Mouse (Mus musculus) cerebellum, adult 2 months (tissue): ENCODE data around the gene Ccpg1. TPM values are rescaled to one million over a fixed set of nuclear protein-coding genes. Genes with fewer than 3 reads are reported as not detected.

ENCODE experiments used
- DNase-seq, 2 experiments: peaks; one replicate each; pipeline ENCODE4 v3.0.0; 2021
- H3K27ac ChIP-seq: fragments of 200-500 bp; 2 replicates; pipeline ENCODE4 v1.5.1; 2012; ENCODE audit warnings: low read length, control low read depth, inconsistent platforms; ENCODE audit not compliant: insufficient read depth
- H3K27me3 ChIP-seq: fragments of 200-500 bp; 2 replicates; pipeline ENCODE4 v1.6.1; 2012; ENCODE audit warnings: inconsistent platforms, mild to moderate bottlenecking, low read length, moderate library complexity; ENCODE audit not compliant: control insufficient read depth, insufficient read depth
- H3K4me1 ChIP-seq: fragments of 200-500 bp; 2 replicates; pipeline ENCODE4 v1.6.1; 2011; ENCODE audit warnings: low read length; ENCODE audit not compliant: control insufficient read depth, insufficient read depth
- H3K4me3 ChIP-seq: fragments of 200-500 bp; replicated peaks from 2 replicates; pipeline ENCODE3; 2011; ENCODE audit warnings: mild to moderate bottlenecking, low read depth, low read length, control low read depth; ENCODE audit not compliant: insufficient read depth
- CTCF ChIP-seq: fragments of 200-500 bp; IDR thresholded peaks from 2 replicates; pipeline ENCODE4 v1.5.1; 2011; ENCODE audit warnings: low read depth, mild to moderate bottlenecking, control low read depth, low read length, moderate library complexity, borderline replicate concordance; ENCODE audit not compliant: insufficient read depth
- POLR2A ChIP-seq: fragments of 200-500 bp; IDR thresholded peaks from 2 replicates; pipeline ENCODE4 v1.6.1; 2011; ENCODE audit warnings: low read length, control low read depth, borderline replicate concordance; ENCODE audit not compliant: insufficient read depth
- WGBS: fragments of 180-500 bp; shearing (Covaris S2); methylation state at CpG from one replicate; pipeline ENCODE4 v1.1.7; 2018; 5-methylcytosine and 5-hydroxymethylcytosine counted together
- polyA plus RNA-seq: library from polyadenylated mRNA; depleted of rRNA; stranded (reverse); fragments of >200 nt; gene quantifications from 2 replicates; pipeline ENCODE4 v1.2.3, GENCODE M21; 2012

Ccpg1 gene
- polyA plus RNA-seq, 1 experiment = 76.8 TPM

DNA sequence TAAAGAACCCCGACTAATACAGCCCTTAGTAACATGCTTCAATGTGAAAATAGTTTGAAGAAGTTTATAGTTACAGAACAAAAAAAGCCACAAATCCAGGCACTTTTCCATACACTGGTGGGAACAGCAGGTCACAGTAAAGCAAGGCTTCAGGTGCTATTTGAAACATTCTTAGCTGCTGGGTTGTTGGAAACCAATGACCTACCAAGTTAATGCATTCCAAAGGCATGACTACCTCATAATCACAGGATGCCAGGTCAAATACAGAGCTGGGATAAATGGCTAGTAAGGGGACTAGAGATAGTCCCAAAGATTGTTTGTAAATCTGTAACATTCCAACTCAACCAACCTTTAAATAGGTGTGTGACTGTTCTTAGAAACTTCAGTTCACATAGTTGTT, 10.0 kb upstream of the Ccpg1 start:
- Histone ChIP-seq H3K4me3 (no peak overlapping the region), H3K4me1 (no peaks in the 10 kb centered on the region), H3K27ac (no peak overlapping the region), H3K27me3 (no peaks in the 10 kb centered on the region)
- no peak for TF ChIP-seq CTCF
- no peak for TF ChIP-seq POLR2A
- no peak for DNase-seq
- WGBS = 89% methylated on average over 1 of the region's 1 CpGs

DNA sequence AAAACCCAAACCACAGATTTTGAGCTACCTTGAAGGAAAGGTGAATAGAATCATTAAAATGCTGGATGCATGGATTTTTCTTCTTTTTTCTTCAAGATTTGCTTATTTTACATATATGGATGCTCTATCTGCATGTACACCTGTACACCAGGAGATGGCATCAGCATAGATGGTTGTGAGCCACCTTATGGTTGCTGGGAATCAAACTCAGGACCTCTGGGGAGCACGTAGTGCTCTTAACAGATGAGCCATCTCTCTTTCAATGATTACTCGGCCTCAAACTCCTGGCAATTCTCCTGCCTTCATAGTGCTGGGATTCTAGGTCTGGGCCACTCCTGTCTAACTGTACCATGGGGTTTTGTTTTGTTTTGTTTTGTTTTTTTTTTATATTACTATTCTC, 2.2 kb upstream of the Ccpg1 start:
- DNase-seq = no peak
- H3K4me3 ChIP-seq = no peak overlapping the region
- no peak overlapping the region for H3K27ac ChIP-seq
- no peaks in the 10 kb centered on the region for H3K27me3 ChIP-seq
- TF ChIP-seq CTCF (no peak), POLR2A (no peak)
- no peaks in the 10 kb centered on the region; the same call in 1 of the 2 replicates for H3K4me1 ChIP-seq
- WGBS = 57% methylated on average over 2 of the region's 2 CpGs

DNA sequence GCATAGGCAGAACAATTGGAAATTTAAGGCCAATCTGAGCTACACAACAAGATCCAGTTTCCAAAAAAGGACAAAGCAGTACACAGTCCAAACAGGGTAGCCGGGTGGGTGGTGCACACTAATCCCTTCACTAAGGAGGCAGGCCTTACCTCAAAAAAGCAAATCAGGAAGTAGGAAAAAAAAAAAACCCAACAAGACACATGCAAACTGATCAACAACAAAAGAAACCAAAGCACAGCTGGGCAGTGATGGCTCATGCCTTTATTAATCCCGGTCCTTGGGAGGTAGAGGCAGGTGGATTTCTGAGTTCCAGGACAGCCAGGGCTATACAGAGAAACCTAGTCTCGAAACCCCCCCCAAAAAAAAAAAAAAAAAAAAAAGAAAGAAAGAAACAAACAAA, 2.5 kb downstream of the Ccpg1 start:
- TF ChIP-seq CTCF (no peak), POLR2A (no peak)
- DNase-seq = no peak
- H3K27ac ChIP-seq = no peak overlapping the region
- no peaks in the 10 kb centered on the region for H3K27me3 ChIP-seq
- 61% methylated on average over 3 of the region's 3 CpGs for WGBS
- no peak overlapping the region for H3K4me3 ChIP-seq
- H3K4me1 ChIP-seq = peaks cover 3% of the 10 kb centered on the region; the same call in 1 of the 2 replicates

DNA sequence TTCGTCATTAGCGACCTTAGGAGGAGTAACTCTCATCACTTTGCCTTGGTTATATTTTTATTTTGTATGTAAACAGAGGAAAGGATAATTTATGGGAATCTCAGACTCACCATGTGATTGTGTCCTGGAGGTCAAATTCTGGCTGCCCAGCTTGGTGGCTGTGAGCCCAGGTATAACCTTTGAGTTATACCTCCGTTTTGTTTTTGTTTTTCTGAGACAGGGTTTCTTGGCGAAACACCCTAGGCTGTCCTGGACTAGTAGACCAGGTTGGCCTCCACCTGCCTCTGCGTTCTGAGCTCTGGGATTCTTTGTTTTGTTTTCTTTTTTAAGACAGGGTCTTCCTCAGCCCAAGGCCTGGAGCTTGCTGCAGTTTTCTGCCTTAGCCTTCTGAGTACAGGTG, 3.5 kb downstream of the Ccpg1 start:
- TF ChIP-seq CTCF (no peak), POLR2A (no peak)
- Histone ChIP-seq H3K27ac (no peak overlapping the region), H3K27me3 (no peaks in the 10 kb centered on the region), H3K4me1 (peaks cover 3% of the 10 kb centered on the region; the same call in 1 of the 2 replicates), H3K4me3 (no peak overlapping the region)
- 69% methylated on average over 5 of the region's 5 CpGs for WGBS
- DNase-seq = no peak

DNA sequence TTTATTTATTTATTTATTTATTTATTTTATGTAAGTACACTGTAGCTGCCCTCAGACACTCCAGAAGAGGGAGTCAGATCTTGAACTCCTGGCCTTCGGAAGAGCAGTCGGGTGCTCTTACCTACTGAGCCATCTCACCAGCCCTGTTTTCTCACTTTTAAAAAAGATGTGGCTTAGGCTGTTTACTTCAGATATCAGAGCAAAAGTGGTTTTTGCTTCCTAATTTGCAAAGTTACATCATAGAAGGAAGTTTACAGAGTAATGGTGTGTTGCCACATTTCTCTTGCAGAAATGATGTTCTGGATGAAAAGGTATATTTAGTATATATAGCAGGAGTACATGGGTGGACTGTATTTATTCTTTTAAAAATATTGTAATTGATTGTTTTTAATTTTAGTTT, 6.2 kb downstream of the Ccpg1 start:
- H3K4me1 ChIP-seq = peaks cover 3% of the 10 kb centered on the region; the same call in 1 of the 2 replicates
- 94% methylated on average over 2 of the region's 2 CpGs for WGBS
- TF ChIP-seq POLR2A = no peak
- TF ChIP-seq CTCF = no peak
- no peak overlapping the region for H3K4me3 ChIP-seq
- H3K27ac ChIP-seq = no peak overlapping the region
- DNase-seq = no peak
- no peaks in the 10 kb centered on the region for H3K27me3 ChIP-seq

DNA sequence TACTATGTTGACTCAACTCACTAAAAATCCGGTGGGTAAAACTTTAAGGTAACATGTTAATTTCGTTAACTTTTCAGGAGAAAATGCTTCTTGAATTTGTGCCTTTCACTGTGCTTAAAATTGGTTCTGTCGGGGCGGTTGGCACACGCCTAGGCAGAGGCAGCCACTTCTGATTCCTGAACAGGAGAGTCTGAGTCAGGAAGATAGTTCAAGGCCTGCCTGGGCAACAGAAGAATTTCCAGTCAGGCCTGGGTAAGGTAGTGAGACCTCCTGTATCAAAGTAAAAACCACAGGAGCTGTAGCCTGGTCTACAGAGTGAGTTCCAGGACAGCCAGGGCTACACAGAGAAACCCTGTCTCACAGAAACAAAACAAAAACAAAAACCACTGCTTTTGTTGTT, 7.3 kb downstream of the Ccpg1 start:
- Histone ChIP-seq H3K27me3 (no peaks in the 10 kb centered on the region), H3K27ac (no peak overlapping the region), H3K4me1 (peaks cover 3% of the 10 kb centered on the region; the same call in 1 of the 2 replicates), H3K4me3 (no peak overlapping the region)
- TF ChIP-seq CTCF = no peak
- TF ChIP-seq POLR2A = no peak
- 85% methylated on average over 5 of the region's 5 CpGs for WGBS
- DNase-seq = no peak

DNA sequence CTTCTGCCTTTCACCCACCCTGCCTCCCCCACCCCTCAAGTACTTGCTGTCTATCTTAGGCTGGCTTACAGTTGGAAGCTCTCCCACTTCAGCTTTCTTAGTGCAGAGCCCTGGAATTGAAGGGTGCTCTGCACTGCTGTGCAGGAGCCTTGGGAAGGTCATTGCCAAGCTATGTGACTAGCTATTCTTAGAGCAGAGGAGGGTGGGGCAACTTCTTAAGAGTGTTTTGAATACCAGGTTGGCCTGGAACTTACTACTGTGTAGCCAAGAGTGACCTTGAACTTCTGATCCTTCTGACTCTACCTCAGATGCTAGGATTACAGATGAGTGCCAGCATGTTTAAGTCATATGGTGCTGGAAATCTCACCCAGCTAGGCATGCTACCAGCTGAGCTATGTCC, 10.9 kb downstream of the Ccpg1 start:
- Histone ChIP-seq H3K4me3 (no peak overlapping the region), H3K4me1 (no peaks in the 10 kb centered on the region), H3K27ac (no peak overlapping the region), H3K27me3 (no peaks in the 10 kb centered on the region)
- DNase-seq = no peak
- no peak for TF ChIP-seq POLR2A
- no peak for TF ChIP-seq CTCF

DNA sequence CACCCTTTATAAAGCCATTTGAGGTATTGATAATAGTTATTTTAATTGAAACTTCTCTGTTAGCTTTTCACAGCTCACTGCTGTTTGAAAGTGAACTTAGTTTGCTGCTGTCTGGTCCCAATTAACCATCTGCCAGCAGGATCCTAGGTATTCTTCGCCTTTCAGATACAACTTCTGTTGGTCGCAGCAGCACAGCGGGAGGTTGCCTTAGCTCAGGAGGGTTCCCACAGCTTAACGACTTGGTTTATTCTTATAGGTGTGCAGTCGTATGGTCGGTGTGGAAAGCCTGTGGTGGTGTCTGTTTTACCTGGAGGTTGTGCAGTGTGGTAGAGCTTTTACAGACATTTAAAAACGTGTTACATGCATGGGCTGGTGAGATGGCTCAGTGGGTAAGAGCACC, 11.6 kb downstream of the Ccpg1 start:
- H3K27me3 ChIP-seq = no peaks in the 10 kb centered on the region
- no peak overlapping the region for H3K27ac ChIP-seq
- WGBS = 55% methylated on average over 7 of the region's 7 CpGs
- TF ChIP-seq CTCF (no peak), POLR2A (no peak)
- no peak for DNase-seq
- H3K4me3 ChIP-seq = no peak overlapping the region
- no peaks in the 10 kb centered on the region for H3K4me1 ChIP-seq

GRCm38 (mm10) chr9:73000487-73000886, 15.3 kb downstream of the Ccpg1 start:
- Histone ChIP-seq H3K4me1 (no peaks in the 10 kb centered on the region), H3K4me3 (no peak overlapping the region), H3K27me3 (no peaks in the 10 kb centered on the region), H3K27ac (no peak overlapping the region)
- TF ChIP-seq CTCF = no peak
- TF ChIP-seq POLR2A = no peak
- 74% methylated on average over 2 of the region's 2 CpGs for WGBS
- DNase-seq = no peak
